7 mouse cellular contexts compared by ENCODE assay signal in genomic region chr4:115890066-115890465, GRCm38 (mm10). TPM values are rescaled to one million over a fixed set of nuclear protein-coding genes. Genes with fewer than 3 reads are reported as not detected.
DNase-seq lines count a peak whose midpoint lies in the region; ATAC-seq lines count a peak whose summit lies in the region.

No protein-coding gene starts in this region.

- H3K4me1 ChIP-seq in lung, embryonic 15.5 days = peaks cover 8% of the 10 kb centered on the region
- peaks cover 11% of the 10 kb centered on the region for H3K4me1 ChIP-seq in forebrain, embryonic 12.5 days
- peaks cover 10% of the 10 kb centered on the region for H3K4me1 ChIP-seq in limb, embryonic 13.5 days
- H3K4me1 ChIP-seq in stomach, embryonic 14.5 days (ENCODE audit: control insufficient read depth, insufficient read depth, low read length) = 0 out of 2 replicates have a peak, but pooled peaks cover 2% of the 10 kb centered on the region

- WGBS in lung, embryonic 15.5 days = 9% methylated on average over 6 of the region's 6 CpGs
- WGBS in forebrain, embryonic 12.5 days = 11% methylated on average over 6 of the region's 6 CpGs
- WGBS in limb, embryonic 13.5 days = 7% methylated on average over 6 of the region's 6 CpGs
- 10% methylated on average over 6 of the region's 6 CpGs for WGBS in stomach, embryonic 14.5 days

- no peak overlapping the region for H3K9ac ChIP-seq in lung, embryonic 15.5 days
- H3K9ac ChIP-seq in forebrain, embryonic 12.5 days = peak overlapping the region; percentile 54; the same call in 1 of the 2 replicates
- peak overlapping the region; percentile 53; the same call in 1 of the 2 replicates for H3K9ac ChIP-seq in limb, embryonic 13.5 days
- H3K9ac ChIP-seq in stomach, embryonic 14.5 days (replicated peaks; ENCODE audit: low read depth, low read length) = no peak overlapping the region

- DNase-seq in lung, postnatal 10 days = no peak
- DNase-seq in cerebellum, adult 11-12 months = no peak
- no peak for DNase-seq in ovary, adult 18-20 months (ENCODE audit: low spot score)

- peaks cover 32% of the 10 kb centered on the region for H3K27me3 ChIP-seq in lung, embryonic 15.5 days
- peaks cover 70% of the 10 kb centered on the region for H3K27me3 ChIP-seq in forebrain, embryonic 12.5 days
- peaks cover 57% of the 10 kb centered on the region for H3K27me3 ChIP-seq in limb, embryonic 13.5 days
- peaks cover 8% of the 10 kb centered on the region; the same call in 1 of the 2 replicates for H3K27me3 ChIP-seq in stomach, embryonic 14.5 days (ENCODE audit: control insufficient read depth, insufficient read depth, low read length)

- H3K4me3 ChIP-seq in lung, embryonic 15.5 days = peak overlapping the region; percentile 7; the same call in 1 of the 2 replicates
- H3K4me3 ChIP-seq in forebrain, embryonic 12.5 days (replicated peaks) = peak overlapping the region; percentile 31
- peak overlapping the region; percentile 35 for H3K4me3 ChIP-seq in limb, embryonic 13.5 days
- peak overlapping the region; percentile 13; the same call in 1 of the 2 replicates for H3K4me3 ChIP-seq in stomach, embryonic 14.5 days (ENCODE audit: low read depth, low read length)

- H3K4me2 ChIP-seq in lung, embryonic 15.5 days = peak overlapping the region; percentile 46
- H3K4me2 ChIP-seq in forebrain, embryonic 12.5 days = peak overlapping the region; percentile 60
- H3K4me2 ChIP-seq in limb, embryonic 13.5 days (replicated peaks) = peak overlapping the region; percentile 64
- peak overlapping the region; percentile 48 for H3K4me2 ChIP-seq in stomach, embryonic 14.5 days (replicated peaks; ENCODE audit: low read depth, low read length)

- H3K9me3 ChIP-seq in lung, embryonic 15.5 days = no peaks in the 10 kb centered on the region
- no peaks in the 10 kb centered on the region for H3K9me3 ChIP-seq in forebrain, embryonic 12.5 days
- H3K9me3 ChIP-seq in limb, embryonic 13.5 days = no peaks in the 10 kb centered on the region
- no peaks in the 10 kb centered on the region for H3K9me3 ChIP-seq in stomach, embryonic 14.5 days (ENCODE audit: control insufficient read depth, low read depth, low read length)

- ATAC-seq in lung, embryonic 15.5 days (ENCODE audit: borderline replicate concordance, extremely low read depth, low FRiP score, low TSS enrichment) = no peak
- peak; percentile 33 for ATAC-seq in forebrain, embryonic 12.5 days (ENCODE audit: low FRiP score)
- no peak for ATAC-seq in limb, embryonic 13.5 days (ENCODE audit: low FRiP score, low read depth)
- ATAC-seq in stomach, embryonic 14.5 days (ENCODE audit: insufficient number of reproducible peaks, insufficient read depth, low FRiP score, low read depth) = no peak

- H3K36me3 ChIP-seq in lung, embryonic 15.5 days = no peaks in the 10 kb centered on the region
- H3K36me3 ChIP-seq in forebrain, embryonic 12.5 days (replicated peaks) = no peaks in the 10 kb centered on the region
- no peaks in the 10 kb centered on the region for H3K36me3 ChIP-seq in limb, embryonic 13.5 days
- no peaks in the 10 kb centered on the region for H3K36me3 ChIP-seq in stomach, embryonic 14.5 days (ENCODE audit: control insufficient read depth, insufficient read depth, low read length)

- H3K27ac ChIP-seq in lung, embryonic 15.5 days = no peak overlapping the region
- no peak overlapping the region for H3K27ac ChIP-seq in forebrain, embryonic 12.5 days
- H3K27ac ChIP-seq in limb, embryonic 13.5 days = no peak overlapping the region
- no peak overlapping the region for H3K27ac ChIP-seq in stomach, embryonic 14.5 days (ENCODE audit: low read length)

RNA-seq across cellular contexts. Expression of gene 6430628N08Rik, which starts 0.4 kb away (rescaled TPM):
- polyA plus RNA-seq in lung, embryonic 15.5 days (2015; fragmentation: Nextera tagmentation; extraction: Ambion mirVana) = not detected in 2 replicates
- not detected in 2 replicates for polyA plus RNA-seq in forebrain, embryonic 12.5 days (2016; fragmentation: Nextera tagmentation; extraction: Ambion mirVana)
- polyA plus RNA-seq in limb, embryonic 13.5 days (2015; fragmentation: Nextera tagmentation; extraction: Ambion mirVana) = not detected in 2 replicates
- polyA plus RNA-seq in stomach, embryonic 14.5 days (2014; fragmentation: Nextera tagmentation; extraction: Ambion mirVana) = not detected in 2 replicates

RNA-seq across cellular contexts. Expression of gene Kncn, which starts 5.9 kb away (rescaled TPM):
- polyA plus RNA-seq in lung, embryonic 15.5 days (2015; fragmentation: Nextera tagmentation; extraction: Ambion mirVana) = not detected in 2 replicates
- polyA plus RNA-seq in forebrain, embryonic 12.5 days (2016; fragmentation: Nextera tagmentation; extraction: Ambion mirVana) = not detected in 2 replicates
- polyA plus RNA-seq in limb, embryonic 13.5 days (2015; fragmentation: Nextera tagmentation; extraction: Ambion mirVana) = not detected in 2 replicates
- polyA plus RNA-seq in stomach, embryonic 14.5 days (2014; fragmentation: Nextera tagmentation; extraction: Ambion mirVana) = not detected in 2 replicates

RNA-seq across cellular contexts. Expression of gene Dmbx1, which starts 49.7 kb away (rescaled TPM):
- 0.05 TPM in 1 of 2 replicates, not detected in the other for polyA plus RNA-seq in lung, embryonic 15.5 days (2015; fragmentation: Nextera tagmentation; extraction: Ambion mirVana)
- 0.51 and 0.87 TPM in 2 replicates for polyA plus RNA-seq in forebrain, embryonic 12.5 days (2016; fragmentation: Nextera tagmentation; extraction: Ambion mirVana)
- polyA plus RNA-seq in limb, embryonic 13.5 days (2015; fragmentation: Nextera tagmentation; extraction: Ambion mirVana) = 0.18 TPM in 1 of 2 replicates, not detected in the other
- not detected in 2 replicates for polyA plus RNA-seq in stomach, embryonic 14.5 days (2014; fragmentation: Nextera tagmentation; extraction: Ambion mirVana)

RNA-seq across cellular contexts. Expression of gene Mknk1, which starts 51.1 kb away (rescaled TPM):
- 23.9 and 28.3 TPM in 2 replicates for polyA plus RNA-seq in lung, embryonic 15.5 days (2015; fragmentation: Nextera tagmentation; extraction: Ambion mirVana)
- 25.9 and 27.2 TPM in 2 replicates for polyA plus RNA-seq in forebrain, embryonic 12.5 days (2016; fragmentation: Nextera tagmentation; extraction: Ambion mirVana)
- polyA plus RNA-seq in limb, embryonic 13.5 days (2015; fragmentation: Nextera tagmentation; extraction: Ambion mirVana) = 29.6 and 32.9 TPM in 2 replicates
- polyA plus RNA-seq in stomach, embryonic 14.5 days (2014; fragmentation: Nextera tagmentation; extraction: Ambion mirVana) = 23.1 and 30.7 TPM in 2 replicates

Comparison
In these comparisons a context has a peak if more than half of its experiments do, and no peak if none do; other contexts are left out.
1. H3K9ac ChIP-seq: peak in forebrain, embryonic 12.5 days (single experiment) and limb, embryonic 13.5 days (single experiment); none in lung, embryonic 15.5 days (single experiment) and stomach, embryonic 14.5 days (single experiment).
2. Peak in every context shown above with its lines, with median percentiles within 50 percentile points of each other: H3K4me2 ChIP-seq and H3K4me3 ChIP-seq.